Mouse (Mus musculus): ENCODE measurements around the gene Gm826. TPM values are rescaled to one million over a fixed set of nuclear protein-coding genes. Genes with fewer than 3 reads are reported as not detected.

The Gm826 gene
- polyA plus RNA-seq, 1 experiment from 2014 or later = 0.37 TPM

GRCm38 (mm10) chr2:160321829-160322228 is 12.1 kb downstream of the Gm826 start:
- no peak for ATAC-seq (ENCODE audit: low FRiP score, low TSS enrichment)
- Histone ChIP-seq H3K27me3 (ENCODE audit: control insufficient read depth, insufficient read depth, low read length) (no peaks in the 10 kb centered on the region), H3K36me3 (ENCODE audit: control insufficient read depth, insufficient read depth, low read length) (no peaks in the 10 kb centered on the region), H3K4me3 (ENCODE audit: low read length) (no peak overlapping the region), H3K4me1 (ENCODE audit: control insufficient read depth, insufficient read depth, low read length) (peaks cover 3% of the 10 kb centered on the region; the same call in 1 of the 2 replicates), H3K9ac (ENCODE audit: low read depth, low read length) (no peak overlapping the region), H3K4me2 (replicated peaks; ENCODE audit: low read depth, low read length) (no peak overlapping the region), H3K27ac (ENCODE audit: low read depth, low read length) (no peak overlapping the region), H3K9me3 (ENCODE audit: control insufficient read depth, low read length) (no peaks in the 10 kb centered on the region)
- WGBS = 18% methylated on average over 4 of the region's 4 CpGs

GRCm38 (mm10) chr2:160318255-160318654 is 15.7 kb downstream of the Gm826 start:
- H3K27ac ChIP-seq (ENCODE audit: low read depth, low read length) = no peak overlapping the region
- H3K4me2 ChIP-seq (replicated peaks; ENCODE audit: low read depth, low read length) = no peak overlapping the region
- H3K27me3 ChIP-seq (ENCODE audit: control insufficient read depth, insufficient read depth, low read length) = 0 out of 2 replicates have a peak, but pooled peaks cover 4% of the 10 kb centered on the region
- 34% methylated on average over 4 of the region's 4 CpGs for WGBS
- H3K9ac ChIP-seq (ENCODE audit: low read depth, low read length) = no peak overlapping the region
- no peaks in the 10 kb centered on the region for H3K9me3 ChIP-seq (ENCODE audit: control insufficient read depth, low read length)
- no peak for ATAC-seq (ENCODE audit: low FRiP score, low TSS enrichment)
- no peaks in the 10 kb centered on the region for H3K36me3 ChIP-seq (ENCODE audit: control insufficient read depth, insufficient read depth, low read length)
- no peak overlapping the region for H3K4me3 ChIP-seq (ENCODE audit: low read length)
- H3K4me1 ChIP-seq (ENCODE audit: control insufficient read depth, insufficient read depth, low read length) = peaks cover 8% of the 10 kb centered on the region; the same call in 1 of the 2 replicates

- Histone ChIP-seq H3K4me3 (ENCODE audit: low read length) (no peak overlapping the region), H3K4me2 (replicated peaks; ENCODE audit: low read depth, low read length) (no peak overlapping the region), H3K9ac (ENCODE audit: low read depth, low read length) (no peak overlapping the region), H3K36me3 (ENCODE audit: control insufficient read depth, insufficient read depth, low read length) (no peaks in the 10 kb centered on the region), H3K27ac (ENCODE audit: low read depth, low read length) (no peak overlapping the region), H3K4me1 (ENCODE audit: control insufficient read depth, insufficient read depth, low read length) (peaks cover 8% of the 10 kb centered on the region; the same call in 1 of the 2 replicates), H3K27me3 (ENCODE audit: control insufficient read depth, insufficient read depth, low read length) (0 out of 2 replicates have a peak, but pooled peaks cover 4% of the 10 kb centered on the region), H3K9me3 (ENCODE audit: control insufficient read depth, low read length) (no peaks in the 10 kb centered on the region)
- WGBS = 32% methylated on average over 12 of the region's 12 CpGs
- ATAC-seq (ENCODE audit: low FRiP score, low TSS enrichment) = no peak
These were observed 20.4 kb downstream of the Gm826 start for GRCm38 (mm10) chr2:160313595-160314007.

GRCm38 (mm10) chr2:160305070-160305469 is 28.9 kb downstream of the Gm826 start:
- H3K27ac ChIP-seq (ENCODE audit: low read depth, low read length) = no peak overlapping the region
- no peaks in the 10 kb centered on the region for H3K4me1 ChIP-seq (ENCODE audit: control insufficient read depth, insufficient read depth, low read length)
- no peak overlapping the region for H3K9ac ChIP-seq (ENCODE audit: low read depth, low read length)
- H3K4me3 ChIP-seq (ENCODE audit: low read length) = no peak overlapping the region
- no peaks in the 10 kb centered on the region for H3K9me3 ChIP-seq (ENCODE audit: control insufficient read depth, low read length)
- 92% methylated on average over 3 of the region's 3 CpGs for WGBS
- no peaks in the 10 kb centered on the region for H3K27me3 ChIP-seq (ENCODE audit: control insufficient read depth, insufficient read depth, low read length)
- no peaks in the 10 kb centered on the region for H3K36me3 ChIP-seq (ENCODE audit: control insufficient read depth, insufficient read depth, low read length)
- ATAC-seq (ENCODE audit: low FRiP score, low TSS enrichment) = no peak
- no peak overlapping the region for H3K4me2 ChIP-seq (replicated peaks; ENCODE audit: low read depth, low read length)

- Histone ChIP-seq H3K4me2 (replicated peaks; ENCODE audit: low read depth, low read length) (no peak overlapping the region), H3K9me3 (ENCODE audit: control insufficient read depth, low read length) (no peaks in the 10 kb centered on the region), H3K9ac (ENCODE audit: low read depth, low read length) (no peak overlapping the region), H3K27ac (ENCODE audit: low read depth, low read length) (no peak overlapping the region), H3K27me3 (ENCODE audit: control insufficient read depth, insufficient read depth, low read length) (no peaks in the 10 kb centered on the region), H3K4me1 (ENCODE audit: control insufficient read depth, insufficient read depth, low read length) (no peaks in the 10 kb centered on the region), H3K36me3 (ENCODE audit: control insufficient read depth, insufficient read depth, low read length) (no peaks in the 10 kb centered on the region), H3K4me3 (ENCODE audit: low read length) (no peak overlapping the region)
- WGBS = 85% methylated on average over 2 of the region's 2 CpGs
- no peak for ATAC-seq (ENCODE audit: low FRiP score, low TSS enrichment)
These were observed 30.0 kb downstream of the Gm826 start for GRCm38 (mm10) chr2:160303992-160304391.

GRCm38 (mm10) chr2:160302013-160302412 is 31.9 kb downstream of the Gm826 start:
- WGBS = 60% methylated on average over 4 of the region's 4 CpGs
- no peak for ATAC-seq (ENCODE audit: low FRiP score, low TSS enrichment)

GRCm38 (mm10) chr2:160298586-160298985 is 35.4 kb downstream of the Gm826 start:
- H3K4me3 ChIP-seq (ENCODE audit: low read length) = no peak overlapping the region
- H3K4me1 ChIP-seq (ENCODE audit: control insufficient read depth, insufficient read depth, low read length) = no peaks in the 10 kb centered on the region
- no peaks in the 10 kb centered on the region for H3K36me3 ChIP-seq (ENCODE audit: control insufficient read depth, insufficient read depth, low read length)
- no peak for ATAC-seq (ENCODE audit: low FRiP score, low TSS enrichment)
- H3K27me3 ChIP-seq (ENCODE audit: control insufficient read depth, insufficient read depth, low read length) = no peaks in the 10 kb centered on the region
- H3K9me3 ChIP-seq (ENCODE audit: control insufficient read depth, low read length) = no peaks in the 10 kb centered on the region
- no peak overlapping the region for H3K4me2 ChIP-seq (replicated peaks; ENCODE audit: low read depth, low read length)
- H3K9ac ChIP-seq (ENCODE audit: low read depth, low read length) = no peak overlapping the region
- H3K27ac ChIP-seq (ENCODE audit: low read depth, low read length) = no peak overlapping the region

More at GRCm38 (mm10) chr2:160302013-160302412, 31.9 kb downstream of the Gm826 start:
- no peaks in the 10 kb centered on the region for H3K36me3 ChIP-seq (ENCODE audit: control insufficient read depth, insufficient read depth, low read length)
- H3K9ac ChIP-seq (ENCODE audit: low read depth, low read length) = no peak overlapping the region
- no peaks in the 10 kb centered on the region for H3K9me3 ChIP-seq (ENCODE audit: control insufficient read depth, low read length)
- no peaks in the 10 kb centered on the region for H3K4me1 ChIP-seq (ENCODE audit: control insufficient read depth, insufficient read depth, low read length)
- H3K27me3 ChIP-seq (ENCODE audit: control insufficient read depth, insufficient read depth, low read length) = no peaks in the 10 kb centered on the region
- H3K27ac ChIP-seq (ENCODE audit: low read depth, low read length) = no peak overlapping the region
- H3K4me2 ChIP-seq (replicated peaks; ENCODE audit: low read depth, low read length) = no peak overlapping the region
- H3K4me3 ChIP-seq (ENCODE audit: low read length) = no peak overlapping the region

GRCm38 (mm10) chr2:160288538-160289151 is 45.3 kb downstream of the Gm826 start:
- ATAC-seq (ENCODE audit: low FRiP score, low TSS enrichment) = no peak
- Histone ChIP-seq H3K9me3 (ENCODE audit: control insufficient read depth, low read length) (no peaks in the 10 kb centered on the region), H3K27me3 (ENCODE audit: control insufficient read depth, insufficient read depth, low read length) (no peaks in the 10 kb centered on the region; the same call in 1 of the 2 replicates), H3K36me3 (ENCODE audit: control insufficient read depth, insufficient read depth, low read length) (no peaks in the 10 kb centered on the region), H3K4me2 (replicated peaks; ENCODE audit: low read depth, low read length) (no peak overlapping the region), H3K9ac (ENCODE audit: low read depth, low read length) (no peak overlapping the region), H3K27ac (ENCODE audit: low read depth, low read length) (no peak overlapping the region), H3K4me1 (ENCODE audit: control insufficient read depth, insufficient read depth, low read length) (no peaks in the 10 kb centered on the region), H3K4me3 (ENCODE audit: low read length) (no peak overlapping the region)
- 45% methylated on average over 10 of the region's 10 CpGs for WGBS

GRCm38 (mm10) chr2:160275959-160276657 is 57.9 kb downstream of the Gm826 start:
- no peaks in the 10 kb centered on the region for H3K27me3 ChIP-seq (ENCODE audit: control insufficient read depth, insufficient read depth, low read length)
- no peak for ATAC-seq (ENCODE audit: low FRiP score, low TSS enrichment)
- no peaks in the 10 kb centered on the region for H3K9me3 ChIP-seq (ENCODE audit: control insufficient read depth, low read length)
- 85% methylated on average over 5 of the region's 5 CpGs for WGBS
- H3K4me3 ChIP-seq (ENCODE audit: low read length) = no peak overlapping the region
- no peaks in the 10 kb centered on the region for H3K4me1 ChIP-seq (ENCODE audit: control insufficient read depth, insufficient read depth, low read length)
- H3K36me3 ChIP-seq (ENCODE audit: control insufficient read depth, insufficient read depth, low read length) = no peaks in the 10 kb centered on the region
- no peak overlapping the region for H3K4me2 ChIP-seq (replicated peaks; ENCODE audit: low read depth, low read length)
- no peak overlapping the region for H3K27ac ChIP-seq (ENCODE audit: low read depth, low read length)
- no peak overlapping the region for H3K9ac ChIP-seq (ENCODE audit: low read depth, low read length)

All from kidney, embryonic 14.5 days (tissue).